Mouse (Mus musculus) layer of hippocampus, postnatal 10 days (tissue): ENCODE results near the gene Hist1h2ad. TPM values are rescaled to one million over a fixed set of nuclear protein-coding genes. Genes with fewer than 3 reads are reported as not detected.
"Not testable (repeated sequence)": the region's sequence is repeated elsewhere in the genome, so short reads cannot be mapped to it uniquely, and the experiment has no call there.

Source experiments
- DNase-seq, 2 experiments: peaks; one replicate each; pipeline ENCODE4 v3.0.0; 2021; ENCODE audit warnings: low spot score in 2 of 2
- total RNA-seq, 2 experiments: library from RNA; stranded (reverse); gene quantifications; 2 replicates each; pipeline ENCODE4 v1.2.3; 2021

Gene Hist1h2ad
- total RNA-seq, 2 experiments from 2014 or later, result 5.3 to 5.6 TPM

DNA sequence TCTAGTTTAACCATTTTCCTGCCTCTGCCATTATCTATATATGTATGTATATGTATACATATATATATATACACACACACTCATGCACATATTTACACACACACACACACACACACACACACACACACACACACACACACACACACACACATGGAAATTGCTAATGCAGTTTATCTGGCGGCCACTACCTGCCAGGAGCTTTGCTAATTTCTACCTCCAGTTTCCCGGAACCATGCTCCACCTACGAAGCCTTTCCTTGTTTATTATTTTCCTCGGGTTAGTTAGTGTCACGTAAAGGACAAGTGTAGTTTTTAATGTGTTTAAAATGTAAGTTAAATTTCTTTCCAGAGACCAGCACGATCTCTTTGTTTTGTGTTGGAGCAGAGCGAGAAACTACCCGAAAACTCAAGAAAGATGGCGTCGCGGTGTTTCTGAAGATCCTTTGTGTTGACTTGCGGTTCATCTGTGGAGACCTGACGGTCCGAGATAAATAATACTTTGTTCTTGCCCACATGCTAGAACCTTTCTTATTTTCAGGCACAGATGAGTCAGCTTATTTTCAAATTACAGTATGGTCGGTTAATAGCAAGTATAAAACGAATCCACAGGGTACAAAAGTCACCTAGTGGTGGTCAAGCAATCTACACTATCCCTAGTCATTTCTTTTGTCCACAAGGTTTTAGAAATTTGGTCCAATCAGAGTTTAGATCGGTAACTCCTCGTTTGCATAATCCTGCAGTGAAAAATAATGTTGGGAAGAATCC is 11.3 kb upstream of the Hist1h2ad start:
- DNase-seq, result peak in 1 of 2 experiments; percentile 46

DNA sequence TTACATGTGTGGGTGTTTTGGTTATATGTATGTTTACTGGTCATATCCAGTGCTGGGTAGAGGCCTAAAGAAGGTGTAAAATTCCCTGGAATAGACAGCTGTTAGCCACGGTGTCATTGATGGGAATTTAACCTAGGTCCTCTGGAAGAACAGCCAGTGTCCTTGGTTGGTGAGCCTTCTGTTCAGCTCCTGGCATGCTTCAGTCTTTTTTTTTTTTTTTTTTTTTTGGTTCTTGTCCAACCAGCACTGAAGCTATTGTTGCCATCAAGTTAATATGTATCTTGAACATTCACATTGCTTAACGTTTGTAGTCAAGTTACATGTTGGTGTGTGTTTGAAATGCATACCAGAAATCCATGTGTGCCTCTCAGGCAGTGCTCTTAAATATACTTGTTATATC is 9.7 kb upstream of the Hist1h2ad start:
- no peak for DNase-seq

DNA sequence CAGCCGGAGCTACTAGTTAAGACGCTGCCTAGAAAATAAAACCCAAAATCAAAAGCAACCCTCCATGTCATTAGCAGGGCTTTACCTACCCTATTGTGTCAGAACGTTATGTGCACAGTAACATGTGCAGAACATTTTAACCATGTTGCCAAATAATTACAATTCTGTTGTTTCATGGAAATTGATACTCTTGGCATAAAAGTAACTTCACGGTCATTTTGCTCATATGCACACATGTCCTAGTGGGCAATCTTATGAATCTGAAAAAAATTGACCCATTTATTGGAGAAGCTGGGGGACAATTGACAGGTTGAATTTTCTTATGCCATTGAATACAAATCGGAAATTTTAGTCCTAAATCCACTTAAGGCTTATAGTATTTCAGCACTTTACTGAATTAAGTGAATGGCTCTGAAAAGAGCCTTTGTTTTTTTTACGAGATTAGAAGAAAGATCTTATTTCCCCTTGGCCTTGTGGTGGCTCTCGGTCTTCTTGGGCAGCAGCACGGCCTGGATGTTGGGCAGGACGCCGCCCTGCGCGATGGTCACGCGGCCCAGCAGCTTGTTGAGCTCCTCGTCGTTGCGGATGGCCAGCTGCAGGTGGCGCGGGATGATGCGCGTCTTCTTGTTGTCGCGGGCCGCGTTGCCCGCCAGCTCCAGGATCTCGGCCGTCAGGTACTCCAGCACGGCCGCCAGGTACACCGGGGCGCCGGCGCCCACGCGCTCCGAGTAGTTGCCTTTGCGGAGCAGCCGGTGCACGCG is 3.7 kb upstream of the Hist1h2ad start:
- not testable (repeated sequence) for DNase-seq

DNA sequence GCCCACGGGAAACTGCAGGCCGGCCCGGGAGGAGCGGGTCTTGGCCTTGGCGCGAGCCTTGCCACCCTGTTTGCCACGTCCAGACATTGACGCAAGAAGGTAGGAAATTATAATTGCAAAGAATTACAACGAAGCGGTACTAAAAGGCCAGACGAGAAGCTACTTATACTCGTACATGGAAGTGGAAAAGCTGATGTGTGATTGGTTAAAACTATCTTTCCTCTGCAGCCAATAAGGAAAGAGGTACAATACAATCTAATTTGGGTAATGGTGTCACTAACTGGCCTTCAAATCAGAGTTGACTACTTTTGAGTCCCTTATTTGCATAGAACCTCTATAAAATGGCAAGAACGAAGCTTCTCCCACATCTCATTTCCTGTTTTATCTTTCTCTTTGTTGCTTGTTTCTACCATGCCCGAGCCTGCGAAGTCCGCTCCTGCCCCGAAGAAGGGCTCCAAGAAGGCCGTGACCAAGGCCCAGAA is 3.1 kb upstream of the Hist1h2ad start, which contains the start of the genes Hist1h2ae and Hist1h2bg:
Gene Hist1h2ae, minus strand, starts transcription at position 199 of the 482 bp plus-strand sequence.
Gene Hist1h2bg, plus strand, starts transcription at position 375 of the 482 bp plus-strand sequence.
- DNase-seq, result peak; percentile 61 to 72

DNA sequence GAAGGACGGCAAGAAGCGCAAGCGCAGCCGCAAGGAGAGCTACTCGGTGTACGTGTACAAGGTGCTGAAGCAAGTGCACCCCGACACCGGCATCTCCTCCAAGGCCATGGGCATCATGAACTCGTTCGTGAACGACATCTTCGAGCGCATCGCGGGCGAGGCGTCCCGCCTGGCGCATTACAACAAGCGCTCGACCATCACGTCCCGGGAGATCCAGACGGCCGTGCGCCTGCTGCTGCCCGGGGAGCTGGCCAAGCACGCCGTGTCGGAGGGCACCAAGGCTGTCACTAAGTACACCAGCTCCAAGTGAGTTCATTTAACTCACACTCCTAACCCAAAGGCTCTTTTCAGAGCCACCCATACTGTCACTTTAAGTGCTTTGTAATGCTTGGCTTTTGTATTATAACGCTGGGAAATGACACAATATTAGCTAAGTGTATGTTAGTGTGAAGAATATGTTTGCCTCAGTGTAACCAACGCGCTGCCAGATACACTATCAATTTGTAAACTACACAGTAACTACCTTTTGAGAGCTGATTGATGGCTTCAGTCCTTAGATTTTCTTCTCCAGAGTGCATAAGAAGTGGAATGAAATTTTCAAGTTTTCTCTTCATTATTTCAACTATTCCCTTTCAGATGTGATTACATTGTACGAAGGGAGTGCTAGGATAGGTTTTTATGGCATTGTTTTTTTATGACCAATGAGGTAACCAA is 2.5 kb upstream of the Hist1h2ad start:
- not testable (repeated sequence) for DNase-seq

DNA sequence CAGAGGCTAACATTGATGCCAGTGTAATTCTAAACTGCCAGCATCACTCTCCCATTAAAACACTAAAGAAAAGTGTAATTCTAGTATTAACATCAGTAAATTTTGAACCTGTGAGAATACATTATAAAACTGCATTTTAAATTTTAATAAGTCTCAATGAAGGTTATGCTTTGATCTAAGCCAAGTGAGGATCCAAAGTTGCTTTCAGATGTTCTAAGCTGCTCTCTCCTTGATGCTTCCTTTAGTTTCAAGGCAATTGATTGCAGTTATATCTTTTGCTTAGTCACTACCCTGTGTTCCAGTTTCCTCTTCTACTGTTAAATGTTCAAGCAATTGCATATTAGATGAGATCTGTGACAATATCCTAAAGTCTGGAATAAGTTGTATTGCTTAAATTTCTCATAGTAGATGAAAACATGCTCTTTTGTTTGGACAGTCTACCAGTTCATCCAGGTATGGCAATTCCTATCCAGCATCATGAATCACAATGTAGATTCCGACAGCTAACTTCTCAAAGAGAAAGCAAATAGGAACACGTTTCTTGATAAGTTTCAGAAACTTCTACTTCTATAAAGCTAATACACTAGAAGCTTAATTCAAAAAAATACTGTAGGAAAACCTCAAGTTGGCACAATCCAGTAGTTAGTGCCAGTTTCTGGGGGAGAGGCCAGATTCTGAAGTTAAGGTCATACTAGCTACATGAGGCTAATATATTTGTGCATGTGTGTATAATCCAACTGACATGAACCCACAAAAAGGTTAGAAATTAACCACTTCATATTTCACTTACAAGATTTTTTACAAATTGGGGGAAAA is 1.8 kb upstream of the Hist1h2ad start:
- DNase-seq, result no peak

DNA sequence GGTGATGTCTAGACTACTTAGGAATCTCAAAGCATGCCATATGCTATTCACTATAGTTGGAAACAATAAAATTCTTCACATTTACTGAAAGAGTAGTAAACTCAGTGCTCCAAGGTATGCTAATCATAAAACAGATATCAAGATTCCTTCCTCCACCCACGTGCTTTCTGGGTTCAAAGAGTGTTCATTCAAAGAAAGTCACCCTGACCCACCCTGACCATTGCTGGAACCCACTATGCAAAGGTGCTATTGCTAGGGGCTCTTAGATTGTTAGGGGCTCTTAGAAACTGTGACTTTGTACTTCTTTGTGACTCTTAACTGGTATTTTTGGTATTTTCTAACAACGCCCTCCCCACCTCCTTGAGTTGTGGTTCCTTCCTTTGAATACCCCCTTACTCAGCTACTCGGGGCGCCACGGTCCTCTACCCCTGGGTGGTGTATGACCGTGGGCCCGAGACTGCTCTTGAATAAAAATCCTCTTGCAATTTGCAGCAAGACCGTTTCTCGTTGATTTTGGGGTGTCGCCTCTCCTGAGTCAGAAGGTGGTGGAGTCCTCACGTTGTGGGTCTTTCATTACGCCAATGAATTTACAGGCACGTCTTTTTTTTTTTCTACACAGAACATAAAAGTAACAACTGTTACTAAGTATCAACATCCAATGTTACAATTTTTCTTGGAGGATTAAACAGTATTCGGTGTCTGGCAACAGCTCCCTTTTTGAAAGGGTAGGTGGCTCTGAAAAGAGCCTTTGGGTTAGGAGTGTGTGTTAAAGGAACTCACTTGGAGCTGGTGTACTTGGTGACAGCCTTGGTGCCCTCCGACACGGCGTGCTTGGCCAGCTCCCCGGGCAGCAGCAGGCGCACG is 915 bp upstream of the Hist1h2ad start:
- not testable (repeated sequence) for DNase-seq

DNA sequence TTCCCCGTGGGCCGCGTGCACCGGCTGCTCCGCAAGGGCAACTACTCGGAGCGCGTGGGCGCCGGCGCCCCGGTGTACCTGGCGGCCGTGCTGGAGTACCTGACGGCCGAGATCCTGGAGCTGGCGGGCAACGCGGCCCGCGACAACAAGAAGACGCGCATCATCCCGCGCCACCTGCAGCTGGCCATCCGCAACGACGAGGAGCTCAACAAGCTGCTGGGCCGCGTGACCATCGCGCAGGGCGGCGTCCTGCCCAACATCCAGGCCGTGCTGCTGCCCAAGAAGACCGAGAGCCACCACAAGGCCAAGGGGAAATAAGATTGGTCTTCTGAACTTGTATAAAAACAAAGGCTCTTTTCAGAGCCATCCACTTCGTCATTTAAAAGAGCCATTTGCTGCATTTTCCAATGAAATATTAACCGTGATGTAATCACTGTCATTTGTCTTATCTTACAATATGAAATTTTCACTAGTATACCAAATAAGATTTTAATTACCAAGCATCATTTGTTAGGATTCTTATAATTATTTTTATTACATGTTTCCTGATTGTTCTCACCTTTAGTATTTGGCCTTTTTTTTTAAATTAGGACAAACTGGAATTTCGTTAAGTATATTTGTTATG is 477 bp downstream of the Hist1h2ad start:
- DNase-seq, result not testable (repeated sequence)

DNA sequence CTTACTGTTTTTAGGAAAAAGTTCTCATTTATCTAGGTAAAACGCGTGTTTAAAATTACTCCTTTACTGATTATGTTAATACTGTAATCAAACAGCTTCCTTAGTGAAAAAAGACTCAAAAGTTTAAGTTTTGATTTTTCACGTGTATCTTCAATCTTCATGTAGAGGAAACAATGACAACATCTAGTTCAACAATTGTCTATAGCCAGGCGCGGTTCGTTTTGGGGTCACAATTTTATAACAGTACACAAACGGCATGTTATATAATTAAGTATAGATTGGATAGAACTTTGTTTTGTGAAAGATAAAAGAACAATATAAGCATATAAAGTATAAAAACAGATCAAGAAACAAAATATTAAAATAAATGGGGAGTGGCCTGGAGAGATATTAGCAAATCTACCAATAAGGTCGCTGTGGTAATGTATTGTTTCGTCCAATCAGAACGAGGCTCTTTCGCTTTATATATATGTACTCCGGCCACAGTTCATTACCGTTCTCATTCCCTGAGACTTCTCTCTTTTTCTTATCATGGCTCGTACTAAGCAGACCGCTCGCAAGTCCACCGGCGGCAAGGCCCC is 1.2 kb downstream of the Hist1h2ad start, which contains the start of gene Hist1h3d:
Gene Hist1h3d, plus strand, starts transcription at position 493 of the 581 bp plus-strand sequence.
- DNase-seq, result peak; percentile 36 to 55

DNA sequence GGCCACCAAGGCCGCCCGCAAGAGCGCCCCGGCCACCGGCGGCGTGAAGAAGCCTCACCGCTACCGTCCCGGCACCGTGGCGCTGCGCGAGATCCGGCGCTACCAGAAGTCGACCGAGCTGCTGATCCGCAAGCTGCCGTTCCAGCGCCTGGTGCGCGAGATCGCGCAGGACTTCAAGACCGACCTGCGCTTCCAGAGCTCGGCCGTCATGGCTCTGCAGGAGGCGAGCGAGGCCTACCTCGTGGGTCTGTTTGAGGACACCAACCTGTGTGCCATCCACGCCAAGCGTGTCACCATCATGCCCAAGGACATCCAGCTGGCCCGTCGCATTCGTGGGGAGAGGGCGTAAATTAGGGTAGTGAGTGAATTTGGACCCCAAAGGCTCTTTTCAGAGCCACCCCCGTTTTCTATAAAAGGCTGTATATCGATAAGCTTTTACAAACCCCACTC is 1.7 kb downstream of the Hist1h2ad start:
- not testable (repeated sequence) for DNase-seq

DNA sequence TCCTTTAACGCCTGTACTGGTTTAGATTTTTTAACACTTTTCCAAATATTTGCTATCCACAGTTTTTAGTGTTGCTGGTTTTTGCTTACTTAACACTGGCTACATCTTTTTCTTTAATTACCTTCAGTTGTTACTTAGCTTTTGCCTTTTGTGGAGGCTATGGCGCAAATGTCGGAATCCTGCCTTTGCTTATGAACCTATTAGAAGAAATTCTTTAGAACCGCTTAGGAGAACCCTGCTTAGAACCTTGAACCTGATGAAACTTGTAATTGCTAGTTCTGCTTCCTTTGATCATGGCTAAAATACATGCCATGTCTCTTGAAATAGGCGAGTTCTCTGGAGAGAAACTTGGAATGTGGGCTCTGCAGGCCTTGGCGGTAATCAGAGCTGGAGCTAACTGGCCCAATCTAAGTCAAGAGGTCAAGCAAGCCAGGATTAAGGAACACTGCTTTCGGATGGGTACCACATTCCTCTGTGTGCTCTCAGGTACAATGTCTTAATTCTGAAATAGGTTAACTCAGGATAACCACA is 2.2 kb downstream of the Hist1h2ad start:
- no peak for DNase-seq

DNA sequence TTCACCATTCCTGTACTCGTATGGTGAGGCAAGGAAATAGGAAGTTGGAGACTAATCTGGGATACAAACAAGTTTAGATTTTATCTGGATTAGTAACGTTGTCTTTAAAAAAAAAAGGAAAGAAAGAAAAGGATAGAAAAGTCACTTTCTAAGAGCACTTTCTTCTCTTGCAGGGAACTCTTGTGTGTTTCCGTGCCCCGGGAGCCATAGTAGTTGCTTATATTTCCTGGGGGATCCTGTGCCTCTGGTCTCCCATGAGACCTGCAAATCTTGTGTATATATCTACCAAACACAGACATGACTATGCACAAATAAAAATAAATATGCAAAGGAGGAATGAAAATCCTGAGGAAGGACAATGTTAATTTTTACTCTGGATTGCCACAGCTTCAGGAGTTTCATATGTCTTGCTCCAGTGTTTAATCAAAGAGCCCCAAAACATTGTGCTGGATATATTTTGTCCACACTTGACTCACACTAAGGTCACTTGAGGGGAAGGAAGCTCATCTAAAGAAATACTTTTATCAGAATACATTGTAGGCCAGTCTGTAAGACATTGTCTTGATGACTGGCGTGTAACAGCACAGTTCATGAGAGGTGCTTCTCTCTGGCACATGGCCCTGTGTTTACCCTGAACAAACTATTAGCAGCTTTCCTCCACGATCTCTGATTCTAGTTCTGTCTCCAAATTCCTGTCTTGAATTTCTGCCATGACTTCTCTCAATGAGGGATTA is 2.9 kb downstream of the Hist1h2ad start:
- DNase-seq, result no peak

DNA sequence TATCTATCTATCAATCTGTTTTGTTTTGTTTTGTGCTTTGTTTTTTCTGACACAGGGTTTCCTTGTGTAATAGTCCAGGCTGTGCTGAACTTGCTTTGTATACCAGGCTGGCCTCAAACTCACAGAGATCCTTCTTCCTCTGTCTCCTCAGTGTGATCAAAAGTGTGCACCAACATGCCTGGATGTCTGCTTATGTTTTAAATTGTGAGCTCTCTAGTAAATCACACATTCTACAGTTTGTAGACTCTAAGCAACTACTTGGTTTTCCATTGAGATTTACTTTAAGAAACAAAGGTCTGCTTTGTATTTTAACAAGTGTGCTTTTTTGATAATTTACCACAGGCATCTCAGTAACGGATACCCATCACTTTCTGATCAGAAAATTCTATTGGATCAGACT is 3.7 kb downstream of the Hist1h2ad start:
- no peak for DNase-seq

DNA sequence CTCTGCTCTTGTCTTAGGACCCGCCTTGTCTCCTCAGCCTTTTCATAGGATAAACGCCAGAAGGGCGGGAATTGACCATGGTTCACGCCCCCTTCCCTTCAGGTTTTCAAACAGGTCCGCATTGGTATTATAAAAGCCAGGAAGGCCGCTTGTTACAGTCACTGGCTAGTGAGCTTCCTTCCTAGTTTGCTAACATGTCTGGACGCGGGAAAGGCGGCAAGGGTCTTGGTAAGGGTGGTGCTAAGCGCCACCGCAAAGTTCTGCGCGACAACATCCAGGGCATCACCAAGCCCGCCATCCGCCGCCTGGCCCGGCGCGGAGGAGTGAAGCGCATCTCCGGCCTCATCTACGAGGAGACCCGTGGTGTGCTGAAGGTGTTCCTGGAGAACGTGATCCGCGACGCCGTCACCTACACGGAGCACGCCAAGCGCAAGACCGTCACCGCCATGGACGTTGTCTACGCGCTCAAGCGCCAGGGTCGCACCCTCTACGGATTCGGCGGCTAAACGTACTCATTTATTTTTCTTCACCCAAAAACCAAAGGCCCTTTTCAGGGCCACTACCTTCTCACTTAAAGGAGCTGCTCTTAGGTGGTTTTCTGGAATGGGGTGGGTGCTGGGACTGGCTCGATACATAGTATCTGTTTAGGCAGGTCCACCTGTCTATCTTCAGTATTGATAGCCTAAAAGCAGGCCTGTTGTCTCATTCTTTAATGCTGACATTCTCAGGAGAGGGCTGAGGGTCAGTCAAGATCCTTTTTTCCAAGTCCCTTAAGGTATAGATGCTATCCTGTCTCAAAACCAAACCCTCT is 7.4 kb downstream of the Hist1h2ad start, which contains the start of gene Hist1h4d:
Gene Hist1h4d, plus strand, starts transcription at position 191 of the 811 bp plus-strand sequence.
- DNase-seq, result peak; percentile 97 to 98

DNA sequence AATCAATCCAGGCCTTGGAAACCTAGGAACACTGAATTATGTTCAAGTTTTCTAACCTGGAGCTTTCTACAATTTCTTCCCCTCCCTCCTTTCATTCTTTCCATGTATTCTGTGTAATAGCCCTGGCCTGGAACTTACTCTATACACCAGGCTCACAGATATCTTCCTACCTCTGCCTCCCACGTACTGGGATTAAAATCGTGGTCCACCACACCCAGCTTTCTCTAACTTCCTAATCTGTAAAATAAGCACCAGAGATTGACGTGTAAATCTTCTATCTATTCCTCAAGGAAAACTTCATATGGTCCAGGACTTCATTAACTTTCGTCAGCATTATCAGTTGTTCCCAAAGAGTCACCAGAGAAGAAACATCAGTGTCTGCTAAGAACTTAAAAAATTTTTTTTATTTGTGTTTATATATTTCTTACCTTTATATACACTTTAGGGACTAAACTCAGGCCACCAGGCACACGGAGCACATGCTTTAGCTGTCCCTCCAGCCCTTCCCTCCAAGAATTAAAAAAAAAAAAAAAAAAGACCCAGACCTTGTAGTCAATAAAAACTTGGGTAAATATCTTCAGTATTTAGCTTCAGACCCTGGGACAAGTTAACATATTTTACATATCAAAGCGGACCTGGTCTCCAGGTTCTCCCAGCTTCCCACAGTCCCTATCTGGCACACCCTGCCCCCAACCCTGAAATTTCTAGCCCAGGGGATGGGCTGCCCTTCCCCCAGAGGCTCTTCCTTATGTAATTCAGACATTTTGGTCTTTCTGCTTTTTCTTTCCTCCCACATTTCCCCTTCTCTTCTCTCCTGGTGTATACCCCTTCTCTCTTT is 8.3 kb downstream of the Hist1h2ad start:
- no peak for DNase-seq
